Mouse (Mus musculus) liver (tissue): ENCODE data around the gene Zbtb38.

Experiments
- DNase-seq: peaks from one replicate; pipeline ENCODE4 v3.0.0-alpha.2; 2020; ENCODE audit warnings: mixed read lengths

Zbtb38 gene

GRCm38 (mm10) chr9:96752603-96753114 is at the start of gene Zbtb38:
Gene Zbtb38, minus strand, starts transcription at chr9:96752831.
- peak; percentile 23 for DNase-seq

- no peak for DNase-seq
These were observed 47.6 kb upstream of the Zbtb38 start for GRCm38 (mm10) chr9:96800131-96800825.

- no peak for DNase-seq
These were observed 44.7 kb upstream of the Zbtb38 start for GRCm38 (mm10) chr9:96797311-96797710.

- DNase-seq, result no peak
These were observed 42.8 kb upstream of the Zbtb38 start for GRCm38 (mm10) chr9:96795399-96795928.

- DNase-seq, result no peak
These were observed 42.0 kb upstream of the Zbtb38 start for GRCm38 (mm10) chr9:96794601-96795000.

GRCm38 (mm10) chr9:96792543-96792942 is 39.9 kb upstream of the Zbtb38 start:
- no peak for DNase-seq

- DNase-seq, result no peak
These were observed 37.9 kb upstream of the Zbtb38 start for GRCm38 (mm10) chr9:96790389-96791007.

GRCm38 (mm10) chr9:96789906-96790305 is 37.3 kb upstream of the Zbtb38 start:
- no peak for DNase-seq

GRCm38 (mm10) chr9:96787797-96788196 is 35.2 kb upstream of the Zbtb38 start:
- no peak for DNase-seq

- no peak for DNase-seq
These were observed 33.3 kb upstream of the Zbtb38 start for GRCm38 (mm10) chr9:96785871-96786342.

GRCm38 (mm10) chr9:96785187-96785586 is 32.6 kb upstream of the Zbtb38 start:
- no peak for DNase-seq

- no peak for DNase-seq
These were observed 31.0 kb upstream of the Zbtb38 start for GRCm38 (mm10) chr9:96783667-96784066.

- no peak for DNase-seq
These were observed 30.6 kb upstream of the Zbtb38 start for GRCm38 (mm10) chr9:96783258-96783657.

- DNase-seq, result no peak
These were observed 29.4 kb upstream of the Zbtb38 start for GRCm38 (mm10) chr9:96782062-96782461.

GRCm38 (mm10) chr9:96773146-96773545 is 20.5 kb upstream of the Zbtb38 start:
- DNase-seq, result no peak

- no peak for DNase-seq
These were observed 17.8 kb upstream of the Zbtb38 start for GRCm38 (mm10) chr9:96770443-96770842.

GRCm38 (mm10) chr9:96769651-96770050 is 17.0 kb upstream of the Zbtb38 start:
- no peak for DNase-seq

- no peak for DNase-seq
These were observed 15.2 kb upstream of the Zbtb38 start for GRCm38 (mm10) chr9:96767874-96768273.

- no peak for DNase-seq
These were observed 13.4 kb upstream of the Zbtb38 start for GRCm38 (mm10) chr9:96766078-96766477.

- peak; percentile 85 for DNase-seq
These were observed 12.8 kb upstream of the Zbtb38 start for GRCm38 (mm10) chr9:96765410-96765809.

GRCm38 (mm10) chr9:96763847-96764631 is 11.4 kb upstream of the Zbtb38 start:
- DNase-seq, result no peak

GRCm38 (mm10) chr9:96763025-96763424 is 10.4 kb upstream of the Zbtb38 start:
- DNase-seq, result no peak
